Mouse (Mus musculus) olfactory bulb, adult 2 months (tissue): ENCODE results near the gene Cnih3. TPM values are rescaled to one million over a fixed set of nuclear protein-coding genes. Genes with fewer than 3 reads are reported as not detected.

ENCODE experiments used
- H3K27ac ChIP-seq: fragments of 200-500 bp; 2 replicates; pipeline ENCODE4 v1.5.1; 2012; ENCODE audit warnings: low read depth, low read length; ENCODE audit not compliant: insufficient read depth
- H3K4me1 ChIP-seq: fragments of 200-500 bp; 2 replicates; pipeline ENCODE4 v1.6.1; 2012; ENCODE audit warnings: low read length; ENCODE audit not compliant: control insufficient read depth, insufficient read depth
- H3K4me3 ChIP-seq: fragments of 200-500 bp; 2 replicates; pipeline ENCODE4 v1.5.1; 2012; ENCODE audit warnings: mild to moderate bottlenecking, low read depth, low read length, moderate library complexity; ENCODE audit not compliant: insufficient read depth
- CTCF ChIP-seq: fragments of 200-500 bp; IDR thresholded peaks from 2 replicates; pipeline ENCODE4 v1.5.1; 2012; ENCODE audit warnings: low read depth, mild to moderate bottlenecking, low read length, moderate library complexity; ENCODE audit not compliant: insufficient read depth
- POLR2A ChIP-seq: fragments of 200-500 bp; IDR thresholded peaks from 2 replicates; pipeline ENCODE4 v1.6.1; 2012; ENCODE audit warnings: mild to moderate bottlenecking, low read depth, low read length, moderate library complexity; ENCODE audit not compliant: insufficient read depth
- WGBS: fragments of 180-500 bp; shearing (Covaris S2); methylation state at CpG from one replicate; pipeline ENCODE4 v1.1.7; 2018; 5-methylcytosine and 5-hydroxymethylcytosine counted together
- polyA plus RNA-seq: library from polyadenylated mRNA; stranded (reverse); fragments of >200 nt; gene quantifications from 2 replicates; pipeline ENCODE4 v1.2.4, GENCODE M21; 2012; ENCODE audit warnings: low replicate concordance; ENCODE audit not compliant: missing spikeins, insufficient read depth, insufficient read length

The Cnih3 gene
- polyA plus RNA-seq, 1 experiment, result not detected

DNA sequence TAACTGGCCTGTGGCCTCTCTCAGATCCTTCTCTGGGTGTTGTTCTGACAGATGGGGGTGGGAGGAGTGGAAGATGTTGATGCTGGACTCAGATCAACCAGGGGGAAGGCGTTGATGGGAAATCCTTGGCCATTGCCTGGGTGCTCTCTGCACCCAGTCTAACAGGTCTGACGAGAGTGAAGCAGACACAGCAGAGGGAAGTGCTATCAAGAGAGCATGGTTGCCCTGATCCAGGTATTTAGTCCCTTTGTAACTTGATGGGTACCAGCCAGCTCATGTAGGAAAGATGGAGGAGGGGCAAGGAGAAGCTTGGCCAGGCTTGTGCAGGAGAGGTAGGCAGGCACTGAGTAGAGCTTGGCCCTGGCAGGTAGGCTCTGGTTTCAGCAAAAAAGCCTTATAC, 36.8 kb downstream of the Cnih3 start:
- no peak for TF ChIP-seq CTCF
- TF ChIP-seq POLR2A, result no peak
- no peak overlapping the region for H3K27ac ChIP-seq
- H3K4me3 ChIP-seq, result no peak overlapping the region
- 88% methylated on average over 2 of the region's 2 CpGs for WGBS
- H3K4me1 ChIP-seq, result peaks cover 10% of the 10 kb centered on the region

DNA sequence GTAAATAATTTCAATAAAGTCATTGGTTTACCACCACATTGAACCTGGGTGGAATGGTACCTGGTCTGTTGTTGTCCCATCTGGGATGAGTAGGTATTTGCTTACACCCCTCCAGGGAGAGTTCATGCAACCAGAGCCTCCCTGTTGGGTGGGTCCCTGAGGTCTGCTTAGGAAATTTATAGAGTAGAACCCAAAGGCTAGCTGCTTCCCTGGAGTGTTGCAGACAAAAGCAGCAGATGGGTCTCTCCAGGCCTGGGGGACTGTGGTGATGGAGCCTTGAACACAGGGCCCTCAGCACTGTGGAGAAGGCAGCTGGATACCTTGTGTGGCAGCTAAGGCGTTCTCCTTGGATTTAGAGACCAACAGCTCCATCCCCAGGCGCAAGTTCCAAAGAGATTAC, 40.1 kb downstream of the Cnih3 start:
- H3K4me3 ChIP-seq, result no peak overlapping the region
- no peak overlapping the region for H3K27ac ChIP-seq
- 99% methylated on average over 2 of the region's 2 CpGs for WGBS
- H3K4me1 ChIP-seq, result peaks cover 18% of the 10 kb centered on the region
- TF ChIP-seq POLR2A, result no peak
- TF ChIP-seq CTCF, result no peak

DNA sequence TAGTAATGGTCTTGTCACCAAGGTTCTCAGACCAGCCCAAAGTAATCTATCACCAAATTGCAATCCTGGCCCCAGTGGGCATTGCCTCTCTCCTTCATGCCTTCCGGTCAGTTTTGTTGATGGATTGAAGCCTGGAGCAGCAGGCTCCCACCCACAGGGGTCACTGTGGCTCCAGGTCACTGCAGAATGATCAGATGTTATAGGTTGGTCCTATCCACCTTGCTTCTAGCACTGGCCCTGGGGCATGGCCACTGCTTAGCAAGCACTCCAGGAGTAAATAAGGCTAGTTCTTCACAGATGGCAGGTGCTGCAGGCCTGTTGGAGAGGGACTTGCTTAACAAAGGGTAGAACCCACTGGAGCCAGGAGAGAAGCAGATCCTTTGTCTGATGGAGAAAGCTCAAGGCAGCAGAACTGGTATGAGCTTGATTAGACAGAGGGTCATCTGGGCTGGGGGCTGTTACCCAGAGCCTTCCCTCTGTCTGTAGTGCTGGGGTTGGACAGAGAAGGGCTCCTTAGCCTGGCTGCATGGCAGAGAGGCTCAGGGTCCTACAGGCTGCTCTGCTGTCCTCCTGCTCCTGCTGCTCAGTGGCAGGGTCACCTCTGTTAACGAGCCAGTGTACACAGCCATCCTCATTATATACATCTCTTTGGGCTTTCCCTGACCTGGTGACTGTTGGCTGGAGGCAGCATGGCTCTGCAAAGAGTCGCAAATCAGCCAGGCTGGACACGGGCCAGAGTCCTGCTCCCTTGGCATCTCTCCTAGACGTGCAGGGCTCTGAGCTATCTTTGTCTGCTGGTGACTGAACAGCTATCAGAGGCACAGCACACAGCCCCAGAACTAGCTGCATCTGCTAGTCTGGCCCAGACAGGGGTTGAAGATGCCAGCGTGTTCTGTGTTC, 41.1 kb downstream of the Cnih3 start:
- Histone ChIP-seq H3K4me1 (peaks cover 18% of the 10 kb centered on the region), H3K4me3 (no peak overlapping the region), H3K27ac (no peak overlapping the region)
- TF ChIP-seq CTCF (no peak), POLR2A (no peak)
- WGBS, result 43% methylated on average over 6 of the region's 6 CpGs

DNA sequence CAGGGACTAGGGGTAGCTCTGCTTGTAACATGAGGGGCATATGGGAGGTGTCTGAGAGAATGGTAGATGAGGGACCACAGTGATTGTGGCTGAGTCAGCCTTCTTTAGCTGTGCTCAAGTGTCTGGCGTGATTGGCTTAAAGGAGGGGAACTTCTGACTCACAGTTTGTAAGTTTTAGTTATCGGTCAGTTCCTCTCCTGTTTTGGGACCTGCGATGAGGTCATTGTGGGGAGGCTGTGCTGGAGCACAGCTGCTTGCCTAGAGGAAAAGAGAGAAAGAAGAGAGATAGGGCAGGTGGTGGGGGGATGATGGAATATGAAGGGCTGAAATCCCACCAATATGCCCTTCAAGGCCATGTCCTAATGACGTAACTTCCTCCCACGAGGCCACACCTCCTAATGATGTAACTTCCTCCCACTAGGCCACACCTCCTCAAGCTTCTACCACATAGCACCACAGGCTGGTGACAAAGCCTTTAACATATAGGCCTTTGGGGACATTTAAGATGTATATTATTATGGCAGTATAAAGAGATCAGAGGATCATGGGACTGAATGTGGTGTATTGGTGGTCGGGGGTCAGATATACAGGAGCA, 42.9 kb downstream of the Cnih3 start:
- no peak overlapping the region for H3K4me3 ChIP-seq
- TF ChIP-seq POLR2A (no peak), CTCF (no peak)
- peak overlapping the region; percentile 25; the same call in 1 of the 2 replicates for H3K27ac ChIP-seq
- peaks cover 19% of the 10 kb centered on the region for H3K4me1 ChIP-seq
- 77% methylated on average over 6 of the region's 6 CpGs for WGBS

DNA sequence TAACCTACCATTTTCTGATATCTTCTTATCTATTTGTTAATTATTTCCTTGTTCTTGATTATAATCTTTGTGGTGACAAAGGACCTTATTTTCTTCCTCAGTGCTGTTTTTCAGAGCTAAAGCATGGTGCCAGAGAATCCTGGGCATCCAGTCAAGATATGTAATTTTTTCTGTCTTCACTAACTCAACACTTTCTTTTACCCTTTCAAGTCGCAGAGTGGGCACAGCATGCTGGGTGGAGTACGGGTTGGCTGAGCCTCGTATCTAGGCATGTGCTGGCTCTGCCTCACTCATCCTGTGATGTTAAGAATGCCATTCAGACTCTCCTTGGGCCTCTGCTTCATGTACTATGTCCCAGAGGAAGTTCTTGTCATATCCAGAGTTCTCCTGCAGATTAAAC, 46.8 kb downstream of the Cnih3 start:
- Histone ChIP-seq H3K4me1 (peaks cover 14% of the 10 kb centered on the region), H3K27ac (no peak overlapping the region), H3K4me3 (no peak overlapping the region)
- WGBS, result 31% methylated on average over 3 of the region's 3 CpGs
- TF ChIP-seq POLR2A, result no peak
- TF ChIP-seq CTCF, result no peak

DNA sequence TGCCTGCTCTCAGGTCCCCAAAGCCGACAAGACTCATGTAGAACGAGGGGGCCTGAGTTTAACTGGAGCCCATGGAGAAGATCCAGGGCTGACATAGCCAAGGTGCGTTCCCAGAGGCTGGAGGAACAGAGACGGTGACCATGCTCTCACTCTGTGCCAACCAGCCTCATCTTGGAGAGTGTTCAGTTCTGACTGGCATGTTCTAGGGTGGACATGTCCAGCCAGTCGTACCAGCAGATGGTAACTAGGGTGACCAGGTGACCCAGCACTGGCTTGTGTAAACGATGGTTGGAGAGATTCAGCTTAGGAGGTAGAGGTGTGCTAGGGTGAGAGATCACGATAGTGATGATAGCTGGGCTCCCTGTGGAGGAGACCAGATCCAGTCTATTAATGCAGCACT, 50.6 kb downstream of the Cnih3 start:
- H3K4me1 ChIP-seq, result peaks cover 13% of the 10 kb centered on the region
- TF ChIP-seq POLR2A, result no peak
- no peak overlapping the region for H3K27ac ChIP-seq
- no peak overlapping the region for H3K4me3 ChIP-seq
- 93% methylated on average over 7 of the region's 7 CpGs for WGBS

DNA sequence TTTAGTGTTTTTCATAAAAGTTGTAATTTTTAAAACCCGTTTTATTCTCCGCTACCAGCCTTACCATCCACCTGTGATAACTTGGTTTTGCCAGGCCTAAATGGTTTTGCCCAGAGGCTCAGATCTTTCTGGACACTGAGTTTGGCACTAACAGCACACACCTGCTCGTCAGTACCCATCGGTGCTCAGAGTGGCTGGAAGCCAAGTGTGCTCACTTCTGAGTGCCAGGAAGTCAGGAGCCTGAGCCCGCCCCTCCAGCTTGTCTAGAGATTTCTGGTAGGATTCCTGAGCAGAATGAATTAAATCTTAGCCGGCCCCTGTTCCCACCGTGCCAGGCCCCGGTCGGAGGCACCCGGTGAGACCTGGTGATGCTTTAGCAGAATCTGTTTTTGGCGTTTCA, 54.9 kb downstream of the Cnih3 start:
- Histone ChIP-seq H3K4me3 (no peak overlapping the region), H3K27ac (no peak overlapping the region), H3K4me1 (peaks cover 21% of the 10 kb centered on the region)
- WGBS, result 77% methylated on average over 11 of the region's 11 CpGs
- TF ChIP-seq POLR2A (no peak), CTCF (no peak)

DNA sequence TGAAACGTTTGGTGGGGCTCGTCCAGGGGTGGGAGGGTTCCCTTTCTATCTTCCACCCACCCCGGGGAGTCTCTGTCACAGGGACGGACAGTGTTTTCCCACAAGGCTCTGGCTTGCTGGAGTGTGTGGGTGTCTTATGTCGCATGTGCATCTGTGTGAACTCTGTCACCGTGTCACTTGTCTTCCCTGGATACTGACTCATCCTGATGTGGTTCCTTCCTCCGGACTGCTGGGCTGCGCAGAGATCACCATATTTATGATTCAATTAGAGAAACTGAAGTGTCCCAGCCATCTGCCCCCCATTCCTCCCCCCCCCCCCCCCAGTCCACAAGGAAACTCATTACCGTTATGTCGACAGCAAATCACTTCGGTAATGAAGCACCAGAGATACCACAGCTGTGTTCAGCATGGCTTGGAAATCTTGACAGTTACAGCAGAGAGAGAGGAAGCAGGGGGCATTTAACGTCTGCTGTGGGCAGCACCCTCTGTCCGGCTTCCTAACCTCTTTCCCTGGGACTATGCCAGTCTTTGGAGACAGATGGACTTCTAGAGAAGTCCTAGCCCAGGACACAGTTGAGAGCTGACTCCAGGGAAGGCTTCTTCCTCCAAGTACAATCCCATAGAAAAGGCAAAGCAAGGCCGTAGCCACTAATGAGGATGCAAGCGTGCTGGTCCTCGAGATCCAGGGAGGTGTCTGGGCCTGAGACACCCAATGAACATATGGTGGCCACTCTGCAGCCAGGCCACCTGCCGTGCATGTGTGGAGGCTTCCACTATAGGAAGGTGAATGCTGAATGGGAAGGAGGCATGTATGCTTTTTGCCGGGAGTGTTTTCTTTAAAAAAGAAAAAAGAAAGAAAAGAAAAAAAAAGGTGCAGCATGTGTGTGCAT, 55.9 kb downstream of the Cnih3 start:
- H3K4me1 ChIP-seq, result peaks cover 23% of the 10 kb centered on the region
- WGBS, result 47% methylated on average over 18 of the region's 18 CpGs
- H3K4me3 ChIP-seq, result no peak overlapping the region
- 0 out of 2 replicates have a peak overlapping the region, but pooled peaks have one; percentile 29 for H3K27ac ChIP-seq
- TF ChIP-seq POLR2A, result no peak
- no peak for TF ChIP-seq CTCF
